Mouse (Mus musculus) heart, adult 2 months (tissue): ENCODE measurements around the gene Eid1.

Experiments used
- CTCF ChIP-seq: fragments of 200-600 bp; IDR thresholded peaks from 2 replicates; pipeline ENCODE4 v1.8.1; 2022; ENCODE audit warnings: antibody characterized with exemption, mild to moderate bottlenecking, moderate library complexity
- EP300 ChIP-seq: fragments of 200-500 bp; IDR thresholded peaks from 2 replicates; pipeline ENCODE4 v1.6.1; 2011; ENCODE audit warnings: low read depth, low read length, control low read depth; ENCODE audit not compliant: insufficient read depth
- POLR2A ChIP-seq: fragments of 200-500 bp; IDR thresholded peaks from 2 replicates; pipeline ENCODE4 v1.6.1; 2011; ENCODE audit warnings: mild to moderate bottlenecking, low read depth, low read length, control low read depth; ENCODE audit not compliant: insufficient read depth

- TF ChIP-seq CTCF (no peak), EP300 (no peak), POLR2A (no peak)
Measured at GRCm38 (mm10) chr2:125661156-125661555, 11.7 kb upstream of the Eid1 start.
